Mouse (Mus musculus): ENCODE measurements around the gene Arhgef10l. TPM values are rescaled to one million over a fixed set of nuclear protein-coding genes. Genes with fewer than 3 reads are reported as not detected.

Gene Arhgef10l
- 14.8 and 16.6 TPM in 2 replicates for polyA plus RNA-seq (2015; fragmentation: Nextera tagmentation; extraction: Ambion mirVana)

DNA sequence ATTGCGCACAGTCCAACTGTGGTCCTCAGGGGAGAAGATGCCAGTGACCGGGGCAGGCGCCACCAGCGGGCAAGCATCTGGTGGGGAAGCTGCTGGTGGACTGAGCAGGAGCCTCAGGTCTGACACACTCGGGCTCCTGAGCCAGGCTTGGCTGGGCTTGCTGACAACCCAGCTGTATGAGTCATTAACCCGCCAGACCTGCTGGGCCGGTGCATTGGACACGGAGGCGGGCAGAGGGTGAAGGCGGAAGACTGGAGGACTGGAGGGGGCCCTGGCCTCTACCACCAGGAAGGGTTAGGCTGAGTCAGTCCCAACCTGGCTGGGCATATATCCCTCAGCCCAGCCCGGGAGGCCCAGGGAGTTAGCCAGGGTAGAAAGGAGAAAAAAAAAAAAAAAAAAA lies at the start of gene Arhgef10l:
Arhgef10l (minus strand) TSS at position 253 of the 400 bp plus-strand sequence.
- Histone ChIP-seq H3K27ac (peak within 1 kb of the TSS; percentile 15; the same call in 1 of the 2 replicates), H3K4me2 (no peak within 1 kb of the TSS), H3K4me3 (no peak within 1 kb of the TSS), H3K9ac (no peak within 1 kb of the TSS), H3K9me3 (no peaks in the 10 kb centered on the region), H3K27me3 (no peaks in the 10 kb centered on the region), H3K4me1 (peaks cover 46% of the 10 kb centered on the region), H3K36me3 (no peaks in the 10 kb centered on the region)
- peak; percentile 40; the same call in 1 of the 2 replicates for ATAC-seq (ENCODE audit: borderline replicate concordance, extremely low read depth, low FRiP score, low TSS enrichment)
- 55% methylated on average over 11 of the region's 11 CpGs for WGBS

DNA sequence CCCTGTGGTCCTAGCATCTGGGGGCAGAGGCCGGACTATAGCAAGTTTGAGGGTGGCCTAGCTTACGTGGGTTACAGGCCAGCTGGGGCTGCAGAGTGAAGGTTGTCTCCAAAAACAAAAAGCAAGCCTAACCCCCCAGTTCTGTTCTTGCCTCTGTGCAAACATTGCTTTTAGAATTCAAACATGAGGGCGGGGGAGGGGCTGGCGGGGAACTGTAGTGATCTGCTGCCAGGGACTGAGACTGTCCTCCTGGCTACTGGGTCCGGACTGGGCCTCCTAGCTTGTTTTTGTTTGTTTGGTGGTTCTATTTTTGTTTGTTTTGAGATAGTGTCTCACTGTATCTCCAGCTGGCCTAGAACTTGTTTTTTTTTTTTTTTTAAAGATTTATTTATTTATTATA lies 48.8 kb upstream of the Arhgef10l start:
- H3K27ac ChIP-seq, result peak overlapping the region; percentile 26
- no peaks in the 10 kb centered on the region for H3K9me3 ChIP-seq
- H3K27me3 ChIP-seq, result no peaks in the 10 kb centered on the region
- H3K4me3 ChIP-seq, result no peak overlapping the region
- peaks cover 89% of the 10 kb centered on the region for H3K36me3 ChIP-seq
- peaks cover 35% of the 10 kb centered on the region for H3K4me1 ChIP-seq
- no peak overlapping the region for H3K9ac ChIP-seq
- H3K4me2 ChIP-seq, result no peak overlapping the region
- WGBS, result 64% methylated on average over 5 of the region's 5 CpGs
- no peak for ATAC-seq (ENCODE audit: borderline replicate concordance, extremely low read depth, low FRiP score, low TSS enrichment)

- peak overlapping the region; percentile 83 for H3K27ac ChIP-seq
- peaks cover 90% of the 10 kb centered on the region for H3K36me3 ChIP-seq
- no peaks in the 10 kb centered on the region for H3K27me3 ChIP-seq
- WGBS, result 31% methylated on average over 29 of the region's 29 CpGs
- no peaks in the 10 kb centered on the region for H3K9me3 ChIP-seq
- H3K4me2 ChIP-seq, result no peak overlapping the region
- no peak overlapping the region for H3K4me3 ChIP-seq
- peaks cover 40% of the 10 kb centered on the region for H3K4me1 ChIP-seq
- no peak overlapping the region for H3K9ac ChIP-seq
- ATAC-seq (ENCODE audit: borderline replicate concordance, extremely low read depth, low FRiP score, low TSS enrichment), result peak; percentile 90
Measured at GRCm38 (mm10) chr4:140713480-140714365, 47.9 kb upstream of the Arhgef10l start.

GRCm38 (mm10) chr4:140711360-140711759 lies 45.5 kb upstream of the Arhgef10l start:
- no peaks in the 10 kb centered on the region for H3K9me3 ChIP-seq
- H3K4me1 ChIP-seq, result peaks cover 64% of the 10 kb centered on the region
- peaks cover 84% of the 10 kb centered on the region for H3K36me3 ChIP-seq
- H3K4me3 ChIP-seq, result no peak overlapping the region
- no peaks in the 10 kb centered on the region for H3K27me3 ChIP-seq
- no peak overlapping the region for H3K9ac ChIP-seq
- no peak overlapping the region for H3K27ac ChIP-seq
- no peak overlapping the region for H3K4me2 ChIP-seq
- no peak for ATAC-seq (ENCODE audit: borderline replicate concordance, extremely low read depth, low FRiP score, low TSS enrichment)
- WGBS, result 55% methylated on average over 5 of the region's 5 CpGs

DNA sequence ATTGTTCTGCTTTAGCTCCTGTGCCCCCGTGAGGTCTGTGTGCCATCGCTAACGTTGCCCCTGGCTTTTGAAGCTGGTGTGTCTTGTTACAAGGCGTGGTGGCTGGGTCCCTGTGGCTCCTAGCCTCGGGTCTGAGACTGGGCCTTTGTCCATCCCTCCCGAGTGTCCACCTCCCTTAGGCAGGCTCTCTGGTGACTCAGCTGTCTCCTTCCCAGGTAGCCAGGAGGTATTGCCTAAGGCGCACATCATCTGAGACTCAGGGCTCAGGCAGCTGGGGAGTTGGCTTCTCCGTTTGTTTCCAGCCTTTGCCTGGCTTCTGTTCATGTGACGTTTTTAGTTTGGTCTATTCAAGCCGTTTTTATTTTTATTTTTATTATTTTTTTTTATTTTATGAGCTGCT lies 45.0 kb upstream of the Arhgef10l start:
- no peaks in the 10 kb centered on the region for H3K9me3 ChIP-seq
- no peak for ATAC-seq (ENCODE audit: borderline replicate concordance, extremely low read depth, low FRiP score, low TSS enrichment)
- H3K4me2 ChIP-seq, result no peak overlapping the region
- 77% methylated on average over 10 of the region's 10 CpGs for WGBS
- no peaks in the 10 kb centered on the region for H3K27me3 ChIP-seq
- no peak overlapping the region for H3K27ac ChIP-seq
- H3K36me3 ChIP-seq, result peaks cover 84% of the 10 kb centered on the region
- no peak overlapping the region for H3K4me3 ChIP-seq
- no peak overlapping the region for H3K9ac ChIP-seq
- peaks cover 66% of the 10 kb centered on the region for H3K4me1 ChIP-seq

DNA sequence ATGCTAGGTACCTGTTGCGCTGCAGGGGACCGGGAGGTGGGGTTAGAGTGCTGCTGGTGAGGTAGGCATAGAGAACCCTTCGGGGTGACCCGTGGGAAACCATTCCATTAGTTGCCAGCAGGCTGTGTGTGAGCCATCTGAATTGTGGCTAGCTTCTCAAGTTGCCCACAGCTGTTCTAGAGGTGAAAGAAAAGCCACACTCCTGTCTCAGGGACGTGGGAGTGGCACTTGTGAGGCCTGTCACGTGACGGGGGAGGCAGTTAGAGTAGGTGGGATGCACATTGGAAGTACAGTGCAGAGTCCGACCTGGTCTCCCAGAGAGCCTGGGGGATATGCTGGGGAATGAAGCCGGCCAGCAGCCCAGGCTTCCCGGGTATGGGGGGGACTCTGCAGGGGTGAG lies 43.8 kb upstream of the Arhgef10l start:
- ATAC-seq (ENCODE audit: borderline replicate concordance, extremely low read depth, low FRiP score, low TSS enrichment), result no peak
- Histone ChIP-seq H3K4me1 (peaks cover 72% of the 10 kb centered on the region), H3K4me3 (no peak overlapping the region), H3K27me3 (no peaks in the 10 kb centered on the region), H3K9ac (no peak overlapping the region), H3K27ac (no peak overlapping the region), H3K9me3 (no peaks in the 10 kb centered on the region), H3K4me2 (no peak overlapping the region), H3K36me3 (peaks cover 80% of the 10 kb centered on the region)
- 78% methylated on average over 10 of the region's 10 CpGs for WGBS

GRCm38 (mm10) chr4:140709111-140709510 lies 43.3 kb upstream of the Arhgef10l start:
- peaks cover 72% of the 10 kb centered on the region for H3K4me1 ChIP-seq
- H3K36me3 ChIP-seq, result peaks cover 75% of the 10 kb centered on the region
- no peaks in the 10 kb centered on the region for H3K9me3 ChIP-seq
- ATAC-seq (ENCODE audit: borderline replicate concordance, extremely low read depth, low FRiP score, low TSS enrichment), result no peak
- no peak overlapping the region for H3K9ac ChIP-seq
- H3K27ac ChIP-seq, result peak overlapping the region; percentile 15; the same call in 1 of the 2 replicates
- no peak overlapping the region for H3K4me2 ChIP-seq
- H3K4me3 ChIP-seq, result no peak overlapping the region
- WGBS, result 76% methylated on average over 7 of the region's 7 CpGs
- H3K27me3 ChIP-seq, result no peaks in the 10 kb centered on the region

DNA sequence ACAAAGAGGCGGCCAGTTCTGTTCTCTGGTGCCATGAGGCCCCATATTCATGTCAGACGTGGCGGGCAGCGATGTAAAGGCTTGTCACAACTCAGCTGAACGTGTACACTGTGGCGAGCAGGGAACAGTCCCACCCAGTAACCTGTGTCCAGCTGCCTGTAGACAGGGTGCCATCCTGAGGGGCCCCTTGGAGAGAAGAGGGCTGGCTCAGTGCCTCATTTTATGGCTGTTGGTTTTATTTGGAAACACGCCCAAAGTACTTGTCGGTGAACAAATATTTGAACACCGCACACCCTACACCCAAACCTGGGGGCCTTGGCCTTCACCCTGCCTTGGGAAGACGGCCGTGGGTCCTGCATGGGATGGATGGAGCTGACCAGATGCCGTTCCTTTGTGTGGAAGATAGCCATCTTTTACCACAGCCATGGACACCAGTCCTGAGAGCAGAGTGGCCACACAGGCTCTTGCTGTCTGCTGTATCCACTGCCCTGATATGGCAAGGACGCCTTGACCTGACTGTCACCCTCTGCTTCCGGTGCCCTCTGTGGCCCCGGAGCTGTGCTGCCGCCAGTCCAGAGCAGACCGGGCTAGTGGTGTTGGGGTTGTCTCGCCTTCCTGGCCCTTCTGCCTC lies 42.6 kb upstream of the Arhgef10l start:
- WGBS, result 52% methylated on average over 18 of the region's 18 CpGs
- peaks cover 70% of the 10 kb centered on the region for H3K36me3 ChIP-seq
- no peak overlapping the region for H3K9ac ChIP-seq

DNA sequence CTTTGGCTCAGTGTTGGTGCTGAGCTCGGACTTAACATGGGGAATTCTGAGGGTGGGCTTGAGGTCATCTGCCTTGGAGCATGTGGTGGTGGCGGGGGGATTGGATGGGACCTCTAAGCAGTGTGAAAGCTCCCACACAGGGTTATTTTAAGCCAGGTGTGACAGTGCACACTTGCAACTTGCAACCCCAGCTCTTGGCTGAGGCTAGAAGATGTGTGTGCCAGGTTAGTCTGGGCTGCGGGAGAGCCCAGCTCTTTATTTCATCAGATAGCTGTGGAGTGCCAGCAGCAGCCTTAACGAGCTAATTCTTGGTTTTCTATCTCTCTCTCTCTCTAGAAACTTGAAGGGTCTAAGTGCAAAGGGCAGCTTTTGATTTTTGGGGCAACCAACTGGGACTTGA lies 41.8 kb upstream of the Arhgef10l start:
- peak overlapping the region; percentile 49; the same call in 1 of the 2 replicates for H3K27ac ChIP-seq
- no peak overlapping the region for H3K9ac ChIP-seq
- peaks cover 63% of the 10 kb centered on the region for H3K36me3 ChIP-seq
- H3K4me3 ChIP-seq, result no peak overlapping the region
- WGBS, result 66% methylated on average over 4 of the region's 4 CpGs
- H3K27me3 ChIP-seq, result no peaks in the 10 kb centered on the region
- no peaks in the 10 kb centered on the region for H3K9me3 ChIP-seq
- no peak for ATAC-seq (ENCODE audit: borderline replicate concordance, extremely low read depth, low FRiP score, low TSS enrichment)
- H3K4me2 ChIP-seq, result no peak overlapping the region
- peaks cover 69% of the 10 kb centered on the region for H3K4me1 ChIP-seq

More for the DNA sequence above, 42.6 kb upstream of the Arhgef10l start:
- peak; percentile 24; the same call in 1 of the 2 replicates for ATAC-seq (ENCODE audit: borderline replicate concordance, extremely low read depth, low FRiP score, low TSS enrichment)
- H3K27me3 ChIP-seq, result no peaks in the 10 kb centered on the region
- peak overlapping the region; percentile 11; the same call in 1 of the 2 replicates for H3K4me2 ChIP-seq
- peaks cover 72% of the 10 kb centered on the region for H3K4me1 ChIP-seq
- H3K4me3 ChIP-seq, result no peak overlapping the region
- H3K27ac ChIP-seq, result peak overlapping the region; percentile 49
- no peaks in the 10 kb centered on the region for H3K9me3 ChIP-seq

DNA sequence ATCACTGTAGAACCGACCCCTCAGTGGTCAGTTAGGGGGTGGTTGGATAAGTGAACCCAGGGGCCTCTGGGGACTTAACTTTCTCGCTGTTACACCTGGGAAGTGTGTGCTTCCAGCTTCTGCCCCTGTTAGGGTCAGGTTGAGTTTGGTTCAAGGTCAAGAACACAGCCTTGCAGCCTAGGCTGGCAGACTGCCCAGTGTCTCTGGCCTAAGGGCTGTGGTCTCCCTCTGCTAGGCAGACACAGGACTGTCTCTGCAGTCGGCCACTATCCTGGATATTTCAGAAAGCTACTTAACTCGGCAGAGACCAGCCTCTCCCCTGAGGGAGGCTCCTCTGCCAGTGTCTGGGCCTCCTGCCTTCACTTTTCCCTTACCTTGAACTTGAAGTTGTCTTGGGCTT lies 38.4 kb upstream of the Arhgef10l start:
- Histone ChIP-seq H3K4me3 (peak overlapping the region; percentile 92; the same call in 1 of the 2 replicates), H3K27ac (peak overlapping the region; percentile 98; the same call in 1 of the 2 replicates), H3K9me3 (no peaks in the 10 kb centered on the region), H3K4me1 (peaks cover 67% of the 10 kb centered on the region), H3K4me2 (peak overlapping the region; percentile 94), H3K36me3 (peaks cover 31% of the 10 kb centered on the region), H3K27me3 (no peaks in the 10 kb centered on the region), H3K9ac (no peak overlapping the region)
- no peak for ATAC-seq (ENCODE audit: borderline replicate concordance, extremely low read depth, low FRiP score, low TSS enrichment)
- 33% methylated on average over 4 of the region's 4 CpGs for WGBS

- H3K4me3 ChIP-seq, result peak overlapping the region; percentile 92
- peaks cover 26% of the 10 kb centered on the region for H3K36me3 ChIP-seq
- peak overlapping the region; percentile 90 for H3K9ac ChIP-seq
- H3K27me3 ChIP-seq, result no peaks in the 10 kb centered on the region
- whole genome bisulfite sequencing, result 11% methylated on average over 8 of the region's 8 CpGs
- ATAC-seq (ENCODE audit: borderline replicate concordance, extremely low read depth, low FRiP score, low TSS enrichment), result no peak
- H3K4me1 ChIP-seq, result peaks cover 62% of the 10 kb centered on the region
- no peaks in the 10 kb centered on the region for H3K9me3 ChIP-seq
- H3K27ac ChIP-seq, result peak overlapping the region; percentile 98; the same call in 1 of the 2 replicates
- peak overlapping the region; percentile 94 for H3K4me2 ChIP-seq
Measured at GRCm38 (mm10) chr4:140703636-140704035, 37.8 kb upstream of the Arhgef10l start.

All from lung, embryonic 15.5 days (tissue).